Mouse (Mus musculus) MEL (cell line): ENCODE measurements around the gene Nxpe2. TPM values are rescaled to one million over a fixed set of nuclear protein-coding genes. Genes with fewer than 3 reads are reported as not detected.

Experiments
- DNase-seq: peaks from one replicate; pipeline ENCODE4 v3.0.0; 2011; ENCODE audit warnings: low read depth, low spot score
- H3K27ac ChIP-seq: 2 replicates; pipeline ENCODE4 v1.5.1; 2012; ENCODE audit warnings: low read depth, mild to moderate bottlenecking, control low read depth, low read length, moderate library complexity; ENCODE audit not compliant: control insufficient read depth
- H3K27me3 ChIP-seq, 2 experiments: fragments of 150-350 bp in 1 of 2; sonication (generic) in 1 of 2; 2 replicates each; pipeline ENCODE4 v1.6.1; 2012; ENCODE audit warnings: low read length in 2 of 2, mild to moderate bottlenecking in 2 of 2, improper control_type of control experiment in 1 of 2, moderate library complexity in 1 of 2; ENCODE audit not compliant: insufficient read depth in 2 of 2, control insufficient read depth in 1 of 2
- H3K36me3 ChIP-seq, 2 experiments: 2 replicates each; pipeline ENCODE4 v1.6.1; 2012 to 2014; ENCODE audit warnings: low read length in 2 of 2, improper control_type of control experiment in 1 of 2, inconsistent platforms in 1 of 2, mild to moderate bottlenecking in 1 of 2; ENCODE audit not compliant: insufficient read depth in 2 of 2, control insufficient read depth in 1 of 2
- H3K4me1 ChIP-seq, 2 experiments: fragments of 150-350 bp in 1 of 2; sonication (generic) in 1 of 2; 2 replicates each; pipeline ENCODE4 v1.6.1; 2012; ENCODE audit warnings: low read length in 2 of 2, improper control_type of control experiment in 1 of 2, mild to moderate bottlenecking in 1 of 2; ENCODE audit not compliant: insufficient read depth in 2 of 2, control insufficient read depth in 1 of 2
- H3K4me3 ChIP-seq, 2 experiments: fragments of 150-350 bp in 1 of 2; sonication (generic) in 1 of 2; 2 replicates each; pipeline ENCODE4 v1.5.1; 2012; ENCODE audit warnings: low read depth in 2 of 2, low read length in 2 of 2, mild to moderate bottlenecking in 2 of 2, moderate library complexity in 2 of 2, control low read depth in 1 of 2, improper control_type of control experiment in 1 of 2; ENCODE audit not compliant: control insufficient read depth in 1 of 2, insufficient read depth in 1 of 2
- H3K79me2 ChIP-seq: 2 replicates; pipeline ENCODE4 v1.6.1; 2012; ENCODE audit warnings: mild to moderate bottlenecking, low read length, moderate library complexity; ENCODE audit not compliant: control insufficient read depth, poor library complexity, insufficient read depth
- H3K9ac ChIP-seq: 2 replicates; pipeline ENCODE4 v1.6.1; 2012; ENCODE audit warnings: low read depth, mild to moderate bottlenecking, control low read depth, low read length, moderate library complexity; ENCODE audit not compliant: control insufficient read depth, poor library complexity, severe bottlenecking
- H3K9me3 ChIP-seq: fragments of 150-350 bp; sonication (generic); replicated peaks from 2 replicates; pipeline ENCODE4 v1.6.1; 2012; ENCODE audit warnings: mild to moderate bottlenecking, low read length, improper control_type of control experiment, moderate library complexity; ENCODE audit not compliant: insufficient read depth
- BHLHE40 ChIP-seq: IDR thresholded peaks from 2 replicates; pipeline ENCODE4 v1.6.1; 2012; ENCODE audit warnings: low read depth, mild to moderate bottlenecking, inconsistent platforms, low read length, improper control_type of control experiment, borderline replicate concordance
- CHD1 ChIP-seq: IDR thresholded peaks from 2 replicates; pipeline ENCODE4 v1.6.1; 2012; ENCODE audit warnings: low read depth, mild to moderate bottlenecking, inconsistent platforms, low read length, improper control_type of control experiment
- CHD2 ChIP-seq: IDR thresholded peaks from 2 replicates; pipeline ENCODE4 v1.6.1; 2011; ENCODE audit warnings: low read length, improper control_type of control experiment
- CTCF ChIP-seq, 3 experiments: IDR thresholded peaks in 2 of 3; conservative IDR thresholded peaks in 1 of 3; 2 replicates each; pipeline ENCODE4 v1.5.1; 2011 to 2012; ENCODE audit warnings: low read length in 3 of 3, low read depth in 2 of 3, mild to moderate bottlenecking in 2 of 3, improper control_type of control experiment in 1 of 3, inconsistent platforms in 1 of 3, mixed read lengths in 1 of 3, moderate library complexity in 1 of 3; ENCODE audit not compliant: control insufficient read depth in 1 of 3, insufficient read depth in 1 of 3, poor library complexity in 1 of 3, severe bottlenecking in 1 of 3
- EP300 ChIP-seq, 2 experiments: IDR thresholded peaks; 2 replicates each; pipeline ENCODE4 v1.6.1; 2011; ENCODE audit warnings: improper control_type of control experiment in 2 of 2, low read length in 2 of 2, low read depth in 1 of 2, mild to moderate bottlenecking in 1 of 2
- ETS1 ChIP-seq: IDR thresholded peaks from 2 replicates; pipeline ENCODE4 v1.6.1; 2012; ENCODE audit warnings: low read depth, mild to moderate bottlenecking, inconsistent platforms, low read length, improper control_type of control experiment, moderate library complexity
- HCFC1 ChIP-seq: IDR thresholded peaks from 2 replicates; pipeline ENCODE4 v1.6.1; 2012; ENCODE audit warnings: low read depth, mild to moderate bottlenecking, inconsistent platforms, low read length, improper control_type of control experiment, moderate library complexity
- JUND ChIP-seq: IDR thresholded peaks from 2 replicates; pipeline ENCODE4 v1.6.1; 2011; ENCODE audit warnings: low read depth, mild to moderate bottlenecking, improper control_type of control experiment, low read length
- KAT2A ChIP-seq: conservative IDR thresholded peaks from 2 replicates; pipeline ENCODE4 v1.6.1; 2012; ENCODE audit warnings: low read depth, low read length, improper control_type of control experiment, inconsistent platforms
- MAZ ChIP-seq: IDR thresholded peaks from 2 replicates; pipeline ENCODE4 v1.6.1; 2012; ENCODE audit warnings: low read depth, mild to moderate bottlenecking, inconsistent platforms, low read length, improper control_type of control experiment
- MYB ChIP-seq: IDR thresholded peaks from 2 replicates; pipeline ENCODE4 v1.6.1; 2011; ENCODE audit warnings: mild to moderate bottlenecking, low read depth, low read length, improper control_type of control experiment
- MYC ChIP-seq: IDR thresholded peaks from 2 replicates; pipeline ENCODE4 v1.6.1; 2011; ENCODE audit warnings: low read depth, mild to moderate bottlenecking, low read length, improper control_type of control experiment, moderate library complexity
- NRF1 ChIP-seq: IDR thresholded peaks from 2 replicates; pipeline ENCODE4 v1.6.1; 2014; ENCODE audit warnings: low read depth, mild to moderate bottlenecking, inconsistent platforms, low read length, improper control_type of control experiment, moderate library complexity; ENCODE audit not compliant: poor library complexity, insufficient read depth, severe bottlenecking
- POLR2AphosphoS5 ChIP-seq: IDR thresholded peaks from 2 replicates; pipeline ENCODE4 v1.6.1; 2012; ENCODE audit warnings: low read depth, borderline replicate concordance, mild to moderate bottlenecking, inconsistent platforms, low read length, moderate library complexity, mixed read lengths
- RAD21 ChIP-seq: IDR thresholded peaks from 2 replicates; pipeline ENCODE4 v1.6.1; 2011; ENCODE audit warnings: mild to moderate bottlenecking, low read depth, low read length, improper control_type of control experiment
- RCOR1 ChIP-seq: IDR thresholded peaks from 2 replicates; pipeline ENCODE4 v1.6.1; 2012; ENCODE audit warnings: low read depth, mild to moderate bottlenecking, inconsistent platforms, low read length, improper control_type of control experiment
- TAL1 ChIP-seq: IDR thresholded peaks from 2 replicates; pipeline ENCODE4 v1.6.1; 2012; ENCODE audit warnings: mild to moderate bottlenecking, inconsistent platforms, low read length, moderate library complexity, mixed read lengths
- TCF12 ChIP-seq: IDR thresholded peaks from 2 replicates; pipeline ENCODE4 v1.6.1; 2014; ENCODE audit warnings: low read depth, mild to moderate bottlenecking, inconsistent platforms, low read length, improper control_type of control experiment, moderate library complexity
- UBTF ChIP-seq: IDR thresholded peaks from 2 replicates; pipeline ENCODE4 v1.6.1; 2012; ENCODE audit warnings: low read depth, mild to moderate bottlenecking, inconsistent platforms, low read length, improper control_type of control experiment, moderate library complexity, borderline replicate concordance; ENCODE audit not compliant: insufficient read depth
- USF1 ChIP-seq: IDR thresholded peaks from 2 replicates; pipeline ENCODE4 v1.6.1; 2014; ENCODE audit warnings: low read depth, mild to moderate bottlenecking, inconsistent platforms, low read length, improper control_type of control experiment, moderate library complexity
- USF2 ChIP-seq, 2 experiments: IDR thresholded peaks; 2 replicates each; pipeline ENCODE4 v1.6.1; 2011 to 2012; ENCODE audit warnings: improper control_type of control experiment in 2 of 2, low read length in 2 of 2, borderline replicate concordance in 1 of 2, inconsistent platforms in 1 of 2, low read depth in 1 of 2, mild to moderate bottlenecking in 1 of 2; ENCODE audit not compliant: insufficient read depth in 1 of 2
- ZKSCAN1 ChIP-seq: IDR thresholded peaks from 2 replicates; pipeline ENCODE4 v1.6.1; 2012; ENCODE audit warnings: low read depth, mild to moderate bottlenecking, inconsistent platforms, low read length, improper control_type of control experiment, moderate library complexity
- ZMIZ1 ChIP-seq: IDR thresholded peaks from 2 replicates; pipeline ENCODE4 v1.6.1; 2012; ENCODE audit warnings: low read depth, mild to moderate bottlenecking, inconsistent platforms, low read length, improper control_type of control experiment, moderate library complexity
- ZNF384 ChIP-seq: IDR thresholded peaks from 2 replicates; pipeline ENCODE4 v1.6.1; 2012; ENCODE audit warnings: low read depth, mild to moderate bottlenecking, inconsistent platforms, low read length, improper control_type of control experiment
- polyA plus RNA-seq, 2 experiments: library from polyadenylated mRNA; stranded (reverse) in 1 of 2; unstranded in 1 of 2; fragments of >175 nt in 1 of 2; fragments of >200 nt in 1 of 2; gene quantifications; 2 replicates each; pipeline versions ENCODE4 v1.2.1 to v1.2.4; 2012; ENCODE audit warnings: low replicate concordance in 2 of 2, low read depth in 1 of 2; ENCODE audit not compliant: insufficient read length in 2 of 2, insufficient read depth in 1 of 2, missing spikeins in 1 of 2
- total RNA-seq: library from RNA; depleted of rRNA; stranded (reverse); fragments of 300-350 nt; gene quantifications from 2 replicates; pipeline ENCODE4 v1.2.3, GENCODE M21; 2012; rRNA removed

Nxpe2 gene
- total RNA-seq: 3.3 and 3.5 TPM in 2 replicates
- 1 to 10 TPM in 1 of 2 experiments, not detected in 1; 3.1 TPM for polyA plus RNA-seq

DNA sequence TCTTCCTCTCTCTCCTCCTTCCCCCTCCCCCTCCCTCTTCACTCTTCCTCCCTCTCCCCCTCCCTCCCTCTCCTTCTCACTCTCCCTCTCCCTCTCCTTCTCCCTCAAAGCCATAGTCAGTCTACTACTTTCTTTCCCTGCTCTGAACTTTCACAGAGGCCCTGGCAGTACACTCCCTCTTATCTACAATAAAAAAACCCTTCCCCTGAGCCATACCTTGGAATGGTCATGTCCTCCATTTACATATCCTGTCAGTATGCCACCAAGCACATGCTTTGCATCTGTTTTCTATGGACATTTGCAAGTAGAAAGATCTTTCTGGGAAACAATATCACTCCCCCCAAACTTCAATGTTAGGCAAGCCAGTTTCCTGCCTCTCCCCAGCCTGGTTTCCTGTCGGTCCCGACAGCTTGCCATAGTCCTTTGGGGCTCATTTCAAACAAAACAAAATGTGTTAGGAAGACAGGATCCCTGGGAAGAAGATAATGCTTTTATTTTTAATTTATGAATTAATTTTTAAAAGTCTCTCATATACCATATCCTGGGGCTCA, at the start of gene Nxpe2:
Gene Nxpe2, minus strand, starts transcription at position 307 of the 551 bp plus-strand sequence.
- Histone ChIP-seq H3K4me3 (no peak within 1 kb of the TSS), H3K27me3 (no peaks in the 10 kb centered on the region), H3K36me3 (peaks cover 0 to 14% of the 10 kb centered on the region in 2 experiments; a peak in 2 of 4 replicates), H3K9me3 (no peaks in the 10 kb centered on the region), H3K79me2 (no peaks in the 10 kb centered on the region), H3K9ac (no peak within 1 kb of the TSS)
- no peak for DNase-seq
- TF ChIP-seq ZMIZ1 (no peak), POLR2AphosphoS5 (no peak), BHLHE40 (no peak)
- TF ChIP-seq, all 39 proteins: peak for 0
- H3K27ac ChIP-seq: no peak within 1 kb of the TSS
- H3K4me1 ChIP-seq: peaks cover 10 to 16% of the 10 kb centered on the region in 2 experiments

DNA sequence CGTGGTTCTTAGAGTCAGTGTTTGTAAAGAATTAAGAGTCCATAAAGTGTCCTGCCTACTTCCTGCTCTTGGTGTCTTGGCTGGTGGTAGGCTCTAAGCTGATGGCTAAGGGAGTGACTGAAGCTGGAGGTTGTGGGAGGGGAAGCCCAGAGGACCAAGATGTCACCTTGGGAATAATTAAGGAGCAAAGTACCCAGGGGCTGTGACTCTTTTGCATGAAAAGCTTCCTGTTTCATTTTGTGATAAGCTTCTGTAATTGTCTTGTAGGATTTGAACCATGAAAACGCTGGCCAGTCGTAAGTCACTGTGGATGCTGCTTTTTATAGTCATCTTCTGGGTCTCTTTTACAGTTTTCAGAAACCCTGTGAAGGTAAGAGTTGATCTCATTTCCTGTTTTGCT, 36.7 kb upstream of the Nxpe2 start:
- no peaks in the 10 kb centered on the region for H3K27me3 ChIP-seq
- DNase-seq: no peak
- peaks cover 0 to 2% of the 10 kb centered on the region in 2 experiments; a peak in 2 of 4 replicates for H3K36me3 ChIP-seq
- H3K79me2 ChIP-seq: no peaks in the 10 kb centered on the region
- H3K4me3 ChIP-seq: no peak overlapping the region
- no peaks in the 10 kb centered on the region for H3K9me3 ChIP-seq
- no peak for TF ChIP-seq JUND
- TF ChIP-seq MYC: no peak
- no peak for TF ChIP-seq ZMIZ1
- TF ChIP-seq MYB: no peak
- TF ChIP-seq EP300 (IDR thresholded peaks at IDR 0.05; ENCODE audit: low read depth in 1 of 2, low read length in 2 of 2): no peak
- H3K4me1 ChIP-seq: no peaks in the 10 kb centered on the region
- no peak overlapping the region for H3K9ac ChIP-seq
- no peak overlapping the region for H3K27ac ChIP-seq

DNA sequence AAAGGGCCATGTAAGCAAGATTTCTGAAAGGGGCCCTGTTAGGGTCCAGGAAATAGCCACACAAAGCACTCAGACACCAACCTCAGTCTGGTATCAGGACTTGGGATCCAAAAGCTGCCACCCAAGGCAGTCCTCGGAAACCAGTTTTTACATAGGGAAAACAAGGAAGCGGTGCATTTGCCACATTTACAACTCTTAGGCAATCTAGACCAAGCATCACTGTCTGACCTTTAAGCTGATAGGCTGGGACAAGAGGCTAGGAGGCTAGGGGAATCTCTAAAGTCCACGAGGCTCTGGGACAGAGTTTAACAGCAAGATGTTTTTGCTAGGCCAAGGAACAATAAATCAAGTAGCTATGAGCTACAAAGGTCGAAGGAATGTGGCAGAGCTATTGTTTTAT, 35.2 kb upstream of the Nxpe2 start:
- H3K9me3 ChIP-seq: no peaks in the 10 kb centered on the region
- no peak for TF ChIP-seq KAT2A
- TF ChIP-seq UBTF: no peak
- TF ChIP-seq ZNF384: no peak
- TF ChIP-seq ETS1: no peak
- TF ChIP-seq USF2 (IDR thresholded peaks at IDR 0.05; ENCODE audit: borderline replicate concordance in 1 of 2, insufficient read depth in 1 of 2, low read depth in 1 of 2, low read length in 2 of 2): no peak
- no peak for TF ChIP-seq POLR2AphosphoS5
- no peak for TF ChIP-seq CHD2
- TF ChIP-seq RCOR1: no peak
- no peak for TF ChIP-seq CTCF (IDR thresholded peaks at IDR 0.05 in 2 of 3, conservative IDR thresholded peaks at IDR 0.05 in 1 of 3; ENCODE audit: control insufficient read depth in 1 of 3, insufficient read depth in 1 of 3, low read depth in 2 of 3, low read length in 3 of 3, poor library complexity in 1 of 3, severe bottlenecking in 1 of 3)
- TF ChIP-seq RAD21: no peak
- TF ChIP-seq CHD1: no peak
- no peak for TF ChIP-seq TCF12
- TF ChIP-seq BHLHE40: no peak
- TF ChIP-seq USF1: no peak
- TF ChIP-seq MAZ: no peak
- TF ChIP-seq HCFC1: no peak
- TF ChIP-seq NRF1: no peak
- TF ChIP-seq ZKSCAN1: no peak
- no peak for TF ChIP-seq TAL1
- no peak for TF ChIP-seq MYC
- TF ChIP-seq, all 39 proteins: peak for 0
- Histone ChIP-seq H3K4me3 (no peak overlapping the region), H3K27ac (no peak overlapping the region), H3K9ac (no peak overlapping the region), H3K79me2 (no peaks in the 10 kb centered on the region), H3K27me3 (no peaks in the 10 kb centered on the region), H3K36me3 (no peaks in the 10 kb centered on the region; a peak in 1 of 4 replicates), H3K4me1 (no peaks in the 10 kb centered on the region)
- DNase-seq: no peak
